Mouse (Mus musculus): Measurements from ENCODE around the gene Gnb1l. TPM values are rescaled to one million over a fixed set of nuclear protein-coding genes. Genes with fewer than 3 reads are reported as not detected.
"Not testable (repeated sequence)": the region's sequence is repeated elsewhere in the genome, so short reads cannot be mapped to it uniquely, and the experiment has no call there.

The Gnb1l gene
- total RNA-seq, 4 experiments from 2014 or later: 3.1 to 6.1 (median 3.7) TPM

- no peak for DNase-seq (ENCODE audit: low spot score in 2 of 2)
Measured at GRCm38 (mm10) chr16:18482431-18482830, 16.1 kb upstream of the Gnb1l start.

GRCm38 (mm10) chr16:18483839-18484238, 14.7 kb upstream of the Gnb1l start:
- DNase-seq (ENCODE audit: low spot score in 2 of 2): no peak

- DNase-seq (ENCODE audit: low spot score in 2 of 2): no peak
Measured at GRCm38 (mm10) chr16:18484386-18484785, 14.1 kb upstream of the Gnb1l start.

- DNase-seq (ENCODE audit: low spot score in 2 of 2): no peak
Measured at GRCm38 (mm10) chr16:18484794-18485435, 13.6 kb upstream of the Gnb1l start.

GRCm38 (mm10) chr16:18486126-18486525, 12.4 kb upstream of the Gnb1l start:
- DNase-seq (ENCODE audit: low spot score in 2 of 2): no peak

GRCm38 (mm10) chr16:18490281-18490680, 8.2 kb upstream of the Gnb1l start:
- no peak for DNase-seq (ENCODE audit: low spot score in 2 of 2)

- no peak for DNase-seq (ENCODE audit: low spot score in 2 of 2)
Measured at GRCm38 (mm10) chr16:18490894-18491293, 7.6 kb upstream of the Gnb1l start.

- DNase-seq (ENCODE audit: low spot score in 2 of 2): no peak
Measured at GRCm38 (mm10) chr16:18497865-18498515, 523 bp upstream of the Gnb1l start.

GRCm38 (mm10) chr16:18498996-18499395, 483 bp downstream of the Gnb1l start:
- DNase-seq (ENCODE audit: low spot score in 2 of 2): no peak

- DNase-seq (ENCODE audit: low spot score in 2 of 2): no peak
Measured at GRCm38 (mm10) chr16:18501531-18501930, 3.0 kb downstream of the Gnb1l start.

GRCm38 (mm10) chr16:18503566-18504342, 5.2 kb downstream of the Gnb1l start:
- no peak for DNase-seq (ENCODE audit: low spot score in 2 of 2)

- no peak for DNase-seq (ENCODE audit: low spot score in 2 of 2)
Measured at GRCm38 (mm10) chr16:18506524-18507199, 8.1 kb downstream of the Gnb1l start.

- DNase-seq (ENCODE audit: low spot score in 2 of 2): no peak
Measured at GRCm38 (mm10) chr16:18507200-18507549, 8.7 kb downstream of the Gnb1l start.

- no peak for DNase-seq (ENCODE audit: low spot score in 2 of 2)
Measured at GRCm38 (mm10) chr16:18511741-18512140, 13.2 kb downstream of the Gnb1l start.

- no peak for DNase-seq (ENCODE audit: low spot score in 2 of 2)
Measured at GRCm38 (mm10) chr16:18513508-18513907, 15.0 kb downstream of the Gnb1l start.

- no peak for DNase-seq (ENCODE audit: low spot score in 2 of 2)
Measured at GRCm38 (mm10) chr16:18518091-18518490, 19.6 kb downstream of the Gnb1l start.

GRCm38 (mm10) chr16:18523563-18524245, 25.2 kb downstream of the Gnb1l start:
- DNase-seq (ENCODE audit: low spot score in 2 of 2): no peak

- no peak for DNase-seq (ENCODE audit: low spot score in 2 of 2)
Measured at GRCm38 (mm10) chr16:18528656-18529055, 30.1 kb downstream of the Gnb1l start.

- not testable (repeated sequence) for DNase-seq (ENCODE audit: low spot score in 2 of 2)
Measured at GRCm38 (mm10) chr16:18533061-18533460, 34.5 kb downstream of the Gnb1l start.

GRCm38 (mm10) chr16:18537407-18537990, 39.0 kb downstream of the Gnb1l start:
- no peak for DNase-seq (ENCODE audit: low spot score in 2 of 2)

GRCm38 (mm10) chr16:18539281-18539680, 40.8 kb downstream of the Gnb1l start:
- DNase-seq (ENCODE audit: low spot score in 2 of 2): no peak
